Mouse (Mus musculus): ENCODE measurements around the gene Mctp1. TPM values are rescaled to one million over a fixed set of nuclear protein-coding genes. Genes with fewer than 3 reads are reported as not detected.

The Mctp1 gene
- polyA plus RNA-seq, 1 experiment from 2014 or later, result 1.1 TPM

GRCm38 (mm10) chr13:76681286-76681685, 297.0 kb downstream of the Mctp1 start:
- Histone ChIP-seq H3K9ac (no peak overlapping the region), H3K27ac (replicated peaks) (no peak overlapping the region), H3K4me1 (replicated peaks) (no peaks in the 10 kb centered on the region), H3K36me3 (no peaks in the 10 kb centered on the region), H3K27me3 (no peaks in the 10 kb centered on the region), H3K4me3 (no peak overlapping the region), H3K4me2 (no peak overlapping the region), H3K9me3 (no peaks in the 10 kb centered on the region)
- ATAC-seq (ENCODE audit: low read depth), result no peak

GRCm38 (mm10) chr13:76689349-76689748, 305.0 kb downstream of the Mctp1 start:
- H3K36me3 ChIP-seq, result no peaks in the 10 kb centered on the region
- no peak overlapping the region for H3K4me3 ChIP-seq
- H3K27me3 ChIP-seq, result no peaks in the 10 kb centered on the region
- no peak overlapping the region for H3K9ac ChIP-seq
- H3K4me2 ChIP-seq, result no peak overlapping the region
- no peaks in the 10 kb centered on the region for H3K4me1 ChIP-seq (replicated peaks)
- no peak overlapping the region for H3K27ac ChIP-seq (replicated peaks)
- no peak for ATAC-seq (ENCODE audit: low read depth)
- H3K9me3 ChIP-seq, result no peaks in the 10 kb centered on the region
- 88% methylated on average over 2 of the region's 2 CpGs for WGBS

DNA sequence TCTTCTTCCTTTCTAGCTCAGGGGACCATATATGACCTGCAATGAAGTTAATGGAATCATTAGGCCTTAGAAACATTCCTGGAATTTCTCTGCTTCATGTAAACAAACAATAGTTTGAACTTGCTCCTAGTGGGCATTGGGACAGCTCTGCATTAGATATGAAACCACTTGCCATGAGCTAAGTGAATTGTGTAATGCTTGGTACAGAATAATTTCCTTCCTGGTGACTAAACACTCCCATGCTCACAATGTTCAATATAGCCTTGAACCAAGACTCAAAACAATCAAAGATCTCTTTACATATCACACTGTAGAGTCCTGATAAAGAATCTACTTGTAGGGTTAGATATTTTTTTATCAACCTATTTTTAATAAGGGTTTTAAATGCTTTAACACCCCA, 305.8 kb downstream of the Mctp1 start:
- Histone ChIP-seq H3K27ac (replicated peaks) (no peak overlapping the region), H3K4me2 (no peak overlapping the region), H3K36me3 (no peaks in the 10 kb centered on the region), H3K4me1 (replicated peaks) (no peaks in the 10 kb centered on the region), H3K27me3 (no peaks in the 10 kb centered on the region), H3K9me3 (no peaks in the 10 kb centered on the region), H3K9ac (no peak overlapping the region), H3K4me3 (no peak overlapping the region)
- ATAC-seq (ENCODE audit: low read depth), result no peak

GRCm38 (mm10) chr13:76690697-76691096, 306.4 kb downstream of the Mctp1 start:
- WGBS, result 97% methylated on average over 1 of the region's 1 CpGs
- H3K9ac ChIP-seq, result no peak overlapping the region
- no peaks in the 10 kb centered on the region for H3K36me3 ChIP-seq

GRCm38 (mm10) chr13:76734013-76734412, 349.7 kb downstream of the Mctp1 start:
- H3K4me2 ChIP-seq, result no peak overlapping the region
- H3K4me3 ChIP-seq, result no peak overlapping the region
- no peaks in the 10 kb centered on the region for H3K4me1 ChIP-seq (replicated peaks)
- H3K36me3 ChIP-seq, result no peaks in the 10 kb centered on the region
- no peak overlapping the region for H3K9ac ChIP-seq
- ATAC-seq (ENCODE audit: low read depth), result no peak
- H3K27me3 ChIP-seq, result no peaks in the 10 kb centered on the region
- no peaks in the 10 kb centered on the region for H3K9me3 ChIP-seq
- H3K27ac ChIP-seq (replicated peaks), result no peak overlapping the region

More at GRCm38 (mm10) chr13:76690697-76691096, 306.4 kb downstream of the Mctp1 start:
- H3K4me1 ChIP-seq (replicated peaks), result no peaks in the 10 kb centered on the region
- H3K27me3 ChIP-seq, result no peaks in the 10 kb centered on the region
- H3K27ac ChIP-seq (replicated peaks), result no peak overlapping the region
- no peaks in the 10 kb centered on the region for H3K9me3 ChIP-seq
- no peak for ATAC-seq (ENCODE audit: low read depth)
- no peak overlapping the region for H3K4me3 ChIP-seq
- H3K4me2 ChIP-seq, result no peak overlapping the region

DNA sequence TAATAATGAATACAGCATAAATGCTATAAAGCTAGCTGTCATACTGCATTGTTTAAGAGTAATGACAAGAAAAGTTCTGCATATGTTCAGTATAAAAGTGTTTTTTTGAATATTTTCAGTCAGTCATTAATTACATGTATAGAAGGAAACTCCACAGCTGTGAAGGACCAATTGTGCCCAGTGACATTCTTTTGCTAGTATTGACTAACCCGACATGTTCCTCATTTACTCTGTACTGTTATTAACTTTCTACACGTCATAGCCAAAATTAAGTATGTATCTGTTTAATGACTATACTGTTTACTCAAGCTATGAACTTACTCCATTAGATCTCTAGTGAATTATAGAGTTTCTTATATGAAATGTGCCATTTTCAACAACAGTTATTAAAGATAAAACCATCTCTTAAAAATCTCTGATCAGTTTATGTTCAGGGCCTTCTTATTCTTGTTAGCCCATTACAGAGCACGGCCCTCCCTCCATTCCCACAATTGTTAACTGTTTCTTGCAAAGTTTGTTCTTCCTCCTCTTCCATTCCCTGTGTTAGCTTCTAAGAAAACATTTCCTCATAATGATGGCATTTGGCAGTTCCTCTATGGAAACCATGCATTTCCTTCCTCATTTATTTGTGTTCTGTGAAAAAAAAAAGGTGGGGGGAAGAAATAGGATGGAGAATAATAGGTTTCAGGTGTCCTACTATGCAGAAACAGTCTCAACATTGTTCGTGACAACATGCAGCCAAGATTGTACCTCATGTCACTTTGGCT, 366.5 kb downstream of the Mctp1 start:
- Histone ChIP-seq H3K36me3 (no peaks in the 10 kb centered on the region), H3K4me2 (no peak overlapping the region), H3K4me3 (no peak overlapping the region), H3K9me3 (no peaks in the 10 kb centered on the region), H3K9ac (no peak overlapping the region), H3K27me3 (no peaks in the 10 kb centered on the region), H3K27ac (replicated peaks) (no peak overlapping the region), H3K4me1 (replicated peaks) (no peaks in the 10 kb centered on the region)
- no peak for ATAC-seq (ENCODE audit: low read depth)
- WGBS, result 86% methylated on average over 4 of the region's 4 CpGs

GRCm38 (mm10) chr13:76759832-76760490, 375.6 kb downstream of the Mctp1 start:
- H3K9me3 ChIP-seq, result no peaks in the 10 kb centered on the region
- no peak overlapping the region for H3K27ac ChIP-seq (replicated peaks)
- no peaks in the 10 kb centered on the region for H3K27me3 ChIP-seq
- no peak for ATAC-seq (ENCODE audit: low read depth)
- H3K4me2 ChIP-seq, result no peak overlapping the region
- 29% methylated on average over 6 of the region's 6 CpGs for WGBS
- no peaks in the 10 kb centered on the region for H3K4me1 ChIP-seq (replicated peaks)
- H3K9ac ChIP-seq, result no peak overlapping the region
- no peak overlapping the region for H3K4me3 ChIP-seq
- no peaks in the 10 kb centered on the region for H3K36me3 ChIP-seq

GRCm38 (mm10) chr13:76799662-76800061, 415.3 kb downstream of the Mctp1 start:
- Histone ChIP-seq H3K27ac (replicated peaks) (no peak overlapping the region), H3K36me3 (no peaks in the 10 kb centered on the region), H3K9me3 (no peaks in the 10 kb centered on the region), H3K4me3 (no peak overlapping the region), H3K4me2 (no peak overlapping the region), H3K4me1 (replicated peaks) (peaks cover 4% of the 10 kb centered on the region; the same call in 1 of the 2 replicates), H3K27me3 (no peaks in the 10 kb centered on the region), H3K9ac (no peak overlapping the region)
- 88% methylated on average over 1 of the region's 1 CpGs for WGBS
- ATAC-seq (ENCODE audit: low read depth), result no peak

- WGBS, result 83% methylated on average over 6 of the region's 6 CpGs
- no peaks in the 10 kb centered on the region for H3K27me3 ChIP-seq
- ATAC-seq (ENCODE audit: low read depth), result no peak
- no peak overlapping the region for H3K4me2 ChIP-seq
- no peak overlapping the region for H3K27ac ChIP-seq (replicated peaks)
- H3K36me3 ChIP-seq, result no peaks in the 10 kb centered on the region
- no peak overlapping the region for H3K4me3 ChIP-seq
- no peak overlapping the region for H3K9ac ChIP-seq
- H3K4me1 ChIP-seq (replicated peaks), result peaks cover 4% of the 10 kb centered on the region; the same call in 1 of the 2 replicates
- no peaks in the 10 kb centered on the region for H3K9me3 ChIP-seq
Observed at GRCm38 (mm10) chr13:76801126-76801632, 416.8 kb downstream of the Mctp1 start.

DNA sequence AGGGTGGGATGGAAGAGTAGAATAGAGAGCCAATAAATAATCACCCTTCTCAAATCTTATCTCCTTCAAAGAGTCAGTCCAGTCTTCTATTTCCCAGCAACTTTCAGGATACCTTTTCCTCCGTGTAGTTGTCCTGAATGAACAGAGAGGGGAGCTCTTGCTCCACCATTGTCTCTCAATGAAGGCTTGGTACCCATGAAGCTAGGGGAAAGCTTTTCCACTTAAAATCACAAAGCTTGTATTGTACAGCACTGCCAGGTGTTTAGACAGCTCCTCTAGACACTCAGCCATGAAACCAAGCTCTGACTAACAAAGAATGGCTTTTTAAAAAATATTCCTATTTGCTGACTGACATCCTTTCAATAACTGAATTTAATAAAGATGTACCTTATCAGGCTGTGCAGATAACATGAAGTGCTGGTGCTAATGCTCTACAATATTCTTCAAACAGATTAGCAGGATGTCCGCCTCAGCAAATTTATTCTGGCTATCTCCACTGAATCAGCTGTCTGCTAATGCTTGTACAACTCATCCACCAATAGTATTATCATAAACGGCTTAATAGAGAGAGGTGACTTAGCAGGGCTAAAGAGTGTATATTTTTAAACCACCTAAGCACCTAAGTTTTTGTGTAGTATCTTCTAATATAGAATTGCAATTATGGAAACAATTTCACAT, 417.9 kb downstream of the Mctp1 start:
- 36% methylated on average over 3 of the region's 3 CpGs for WGBS
- Histone ChIP-seq H3K27ac (replicated peaks) (0 out of 2 replicates have a peak overlapping the region, but pooled peaks have one; percentile 28), H3K9me3 (no peaks in the 10 kb centered on the region), H3K27me3 (no peaks in the 10 kb centered on the region), H3K4me1 (replicated peaks) (peaks cover 4% of the 10 kb centered on the region; the same call in 1 of the 2 replicates), H3K4me3 (no peak overlapping the region), H3K9ac (no peak overlapping the region), H3K4me2 (no peak overlapping the region), H3K36me3 (no peaks in the 10 kb centered on the region)
- ATAC-seq (ENCODE audit: low read depth), result peak; percentile 87

- H3K4me2 ChIP-seq, result no peak overlapping the region
- no peak for ATAC-seq (ENCODE audit: low read depth)
- no peak overlapping the region for H3K27ac ChIP-seq (replicated peaks)
- no peaks in the 10 kb centered on the region for H3K9me3 ChIP-seq
- H3K27me3 ChIP-seq, result no peaks in the 10 kb centered on the region
- 84% methylated on average over 9 of the region's 9 CpGs for WGBS
- H3K9ac ChIP-seq, result no peak overlapping the region
- H3K4me1 ChIP-seq (replicated peaks), result peaks cover 4% of the 10 kb centered on the region; the same call in 1 of the 2 replicates
- H3K36me3 ChIP-seq, result no peaks in the 10 kb centered on the region
- no peak overlapping the region for H3K4me3 ChIP-seq
Observed at GRCm38 (mm10) chr13:76802926-76803325, 418.6 kb downstream of the Mctp1 start.

DNA sequence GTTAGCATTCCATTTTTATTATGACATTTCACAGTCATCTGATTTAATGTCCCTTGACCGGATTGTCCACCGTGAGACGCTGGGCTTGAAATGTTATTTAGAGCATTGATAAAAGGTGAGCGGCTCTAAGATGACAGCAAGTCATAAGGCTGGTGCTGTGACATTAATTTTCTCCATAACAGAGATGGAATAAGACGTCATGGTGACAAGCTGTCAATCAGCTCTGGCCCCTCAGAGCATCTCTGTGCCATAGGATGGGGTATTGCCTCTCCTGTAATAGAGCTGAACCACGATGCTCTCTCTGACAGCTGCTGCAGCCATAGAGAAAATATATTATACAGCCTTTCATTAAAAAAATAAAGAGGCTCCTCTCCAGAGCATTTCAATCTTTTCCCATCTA, 419.5 kb downstream of the Mctp1 start:
- Histone ChIP-seq H3K36me3 (no peaks in the 10 kb centered on the region), H3K27ac (replicated peaks) (no peak overlapping the region), H3K27me3 (no peaks in the 10 kb centered on the region), H3K4me3 (no peak overlapping the region), H3K4me2 (no peak overlapping the region), H3K9ac (no peak overlapping the region), H3K4me1 (replicated peaks) (peaks cover 4% of the 10 kb centered on the region; the same call in 1 of the 2 replicates), H3K9me3 (no peaks in the 10 kb centered on the region)
- ATAC-seq (ENCODE audit: low read depth), result peak; percentile 79
- 58% methylated on average over 6 of the region's 6 CpGs for WGBS
